Mouse (Mus musculus): ENCODE data around the gene Plppr5. TPM values are rescaled to one million over a fixed set of nuclear protein-coding genes. Genes with fewer than 3 reads are reported as not detected.

Gene Plppr5
- polyA plus RNA-seq, 1 experiment from 2014 or later = 3.1 TPM

DNA sequence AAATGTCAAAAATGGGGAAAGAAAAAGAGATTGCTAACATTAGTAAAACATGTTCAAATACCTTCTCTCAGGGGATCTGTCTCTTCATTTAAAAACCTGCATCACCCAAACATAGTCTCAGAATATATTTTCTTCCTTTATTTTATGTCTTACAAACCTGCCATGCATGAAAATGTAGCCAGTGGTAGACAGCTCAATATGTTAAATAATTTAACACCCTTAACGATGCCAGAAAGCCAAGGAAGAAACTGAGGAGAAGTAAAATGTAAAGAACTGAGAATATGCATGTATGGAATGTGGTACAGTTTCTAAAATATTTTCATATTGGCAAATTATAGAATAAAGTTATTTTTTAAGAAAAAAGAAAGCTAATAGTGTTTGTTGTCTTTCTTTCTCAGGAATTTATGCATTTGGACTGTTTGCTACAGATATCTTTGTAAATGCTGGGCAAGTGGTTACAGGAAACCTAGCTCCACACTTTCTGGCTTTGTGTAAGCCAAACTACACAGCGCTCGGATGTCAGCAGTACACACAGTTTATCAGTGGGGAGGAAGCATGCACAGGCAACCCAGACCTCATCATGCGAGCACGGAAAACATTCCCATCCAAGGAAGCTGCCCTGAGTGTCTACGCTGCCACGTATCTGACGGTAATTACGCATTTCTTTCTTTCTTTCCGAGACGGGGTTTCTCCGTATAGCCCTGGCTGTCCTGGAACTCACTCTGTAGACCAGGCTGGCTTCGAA is 50.8 kb downstream of the Plppr5 start:
- no peak for ATAC-seq (ENCODE audit: low read depth)
- WGBS = 91% methylated on average over 13 of the region's 13 CpGs

DNA sequence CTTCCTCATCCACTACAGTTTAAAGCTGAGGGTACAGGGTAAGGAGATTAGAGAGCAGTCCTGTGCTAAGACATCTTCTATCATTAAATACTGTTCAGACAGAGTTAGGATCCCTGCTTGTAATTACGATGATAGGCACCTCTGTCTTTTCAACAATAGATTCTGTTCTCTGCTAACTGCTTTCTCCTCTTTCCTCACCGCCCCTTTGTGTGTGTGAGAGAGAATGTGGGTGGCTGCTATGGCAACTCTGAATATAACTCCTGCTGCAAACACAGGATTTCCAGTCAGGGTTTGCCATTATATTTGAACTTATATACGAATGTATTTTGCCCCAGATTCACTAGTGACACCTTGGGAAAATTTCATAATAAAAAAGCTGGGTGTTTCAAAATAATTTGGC is 54.2 kb downstream of the Plppr5 start:
- no peaks in the 10 kb centered on the region for H3K4me1 ChIP-seq (replicated peaks)
- ATAC-seq (ENCODE audit: low read depth) = no peak
- 26% methylated on average over 3 of the region's 3 CpGs for WGBS
- no peaks in the 10 kb centered on the region for H3K9me3 ChIP-seq
- no peak overlapping the region for H3K4me2 ChIP-seq
- no peak overlapping the region for H3K4me3 ChIP-seq
- no peak overlapping the region for H3K9ac ChIP-seq
- no peaks in the 10 kb centered on the region for H3K36me3 ChIP-seq
- H3K27me3 ChIP-seq = no peaks in the 10 kb centered on the region
- H3K27ac ChIP-seq (replicated peaks) = no peak overlapping the region

More for the DNA sequence above, 50.8 kb downstream of the Plppr5 start:
- H3K36me3 ChIP-seq = no peaks in the 10 kb centered on the region
- no peak overlapping the region for H3K27ac ChIP-seq (replicated peaks)
- H3K9me3 ChIP-seq = no peaks in the 10 kb centered on the region
- no peak overlapping the region for H3K4me2 ChIP-seq
- no peaks in the 10 kb centered on the region for H3K4me1 ChIP-seq (replicated peaks)
- H3K9ac ChIP-seq = no peak overlapping the region
- H3K27me3 ChIP-seq = no peaks in the 10 kb centered on the region
- H3K4me3 ChIP-seq = no peak overlapping the region

DNA sequence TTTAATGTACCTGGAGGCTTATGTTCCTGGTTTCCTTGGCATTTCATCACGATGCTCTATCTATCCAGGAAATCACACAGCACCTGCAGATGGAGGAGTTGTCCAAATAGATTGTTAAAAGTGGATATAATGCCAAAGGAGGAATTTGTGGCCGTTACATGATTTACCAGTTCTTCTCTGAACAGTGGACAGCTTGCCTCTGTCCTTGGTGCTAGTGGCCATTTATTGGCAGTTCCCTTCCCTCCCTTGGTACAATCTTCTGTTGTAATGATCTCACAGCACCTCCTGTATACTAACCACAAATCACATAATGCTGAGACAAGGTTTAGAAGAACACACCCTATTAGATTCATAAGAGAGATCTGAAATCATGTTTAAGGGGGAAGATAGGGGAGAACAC is 55.7 kb downstream of the Plppr5 start:
- Histone ChIP-seq H3K9ac (no peak overlapping the region), H3K36me3 (no peaks in the 10 kb centered on the region), H3K27me3 (no peaks in the 10 kb centered on the region), H3K4me2 (no peak overlapping the region), H3K27ac (replicated peaks) (no peak overlapping the region), H3K4me3 (no peak overlapping the region), H3K4me1 (replicated peaks) (no peaks in the 10 kb centered on the region), H3K9me3 (no peaks in the 10 kb centered on the region)
- WGBS = 71% methylated on average over 2 of the region's 2 CpGs
- ATAC-seq (ENCODE audit: low read depth) = no peak

DNA sequence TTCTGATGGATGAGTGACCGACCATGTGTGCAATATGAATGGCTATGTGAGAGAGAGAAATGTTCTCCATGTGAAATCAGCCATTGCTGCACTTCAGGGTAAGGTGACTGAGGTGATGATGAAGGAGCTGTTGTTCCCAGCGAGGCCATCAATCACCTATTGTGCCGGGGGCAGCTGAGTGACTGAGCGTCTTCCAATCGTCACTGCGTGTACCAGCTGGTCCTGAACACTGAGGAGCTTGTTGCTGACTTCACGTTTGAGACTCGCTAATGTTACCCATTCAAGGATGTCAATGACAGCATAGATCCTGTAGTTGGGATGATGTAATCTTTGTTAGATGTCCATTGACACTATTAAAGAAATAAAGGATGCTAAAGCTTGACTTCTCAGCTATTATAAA is 74.0 kb downstream of the Plppr5 start:
- ATAC-seq (ENCODE audit: low read depth) = no peak
- no peaks in the 10 kb centered on the region for H3K9me3 ChIP-seq
- H3K4me3 ChIP-seq = no peak overlapping the region
- 0 out of 2 replicates have a peak, but pooled peaks cover 4% of the 10 kb centered on the region for H3K4me1 ChIP-seq (replicated peaks)
- H3K27ac ChIP-seq (replicated peaks) = no peak overlapping the region
- no peak overlapping the region for H3K4me2 ChIP-seq
- WGBS = 51% methylated on average over 8 of the region's 8 CpGs
- H3K27me3 ChIP-seq = no peaks in the 10 kb centered on the region
- no peaks in the 10 kb centered on the region for H3K36me3 ChIP-seq
- no peak overlapping the region for H3K9ac ChIP-seq

DNA sequence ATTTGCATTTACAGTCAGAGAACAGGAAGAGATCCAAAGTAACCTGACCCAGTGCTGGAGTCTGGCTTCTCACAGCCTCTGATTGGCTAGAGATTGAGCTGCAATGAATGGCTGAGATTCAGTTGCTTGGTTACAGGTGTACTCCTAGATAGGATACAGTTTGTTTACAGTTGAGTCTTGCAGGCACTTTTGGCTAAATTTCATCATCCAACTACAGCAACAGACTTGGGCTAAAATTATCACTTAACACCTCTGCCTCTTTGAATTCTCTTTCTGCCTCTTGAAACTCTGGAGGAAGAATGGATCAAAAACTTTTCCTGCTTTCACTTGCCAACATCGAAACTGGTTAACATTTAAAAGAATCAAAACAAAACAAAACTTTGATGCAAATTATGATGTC is 89.7 kb downstream of the Plppr5 start:
- no peaks in the 10 kb centered on the region for H3K9me3 ChIP-seq
- no peak for ATAC-seq (ENCODE audit: low read depth)
- no peak overlapping the region for H3K4me2 ChIP-seq
- 72% methylated on average over 1 of the region's 1 CpGs for WGBS
- H3K27ac ChIP-seq (replicated peaks) = no peak overlapping the region
- H3K36me3 ChIP-seq = no peaks in the 10 kb centered on the region
- no peaks in the 10 kb centered on the region for H3K27me3 ChIP-seq
- H3K9ac ChIP-seq = no peak overlapping the region
- H3K4me1 ChIP-seq (replicated peaks) = no peaks in the 10 kb centered on the region
- no peak overlapping the region for H3K4me3 ChIP-seq

DNA sequence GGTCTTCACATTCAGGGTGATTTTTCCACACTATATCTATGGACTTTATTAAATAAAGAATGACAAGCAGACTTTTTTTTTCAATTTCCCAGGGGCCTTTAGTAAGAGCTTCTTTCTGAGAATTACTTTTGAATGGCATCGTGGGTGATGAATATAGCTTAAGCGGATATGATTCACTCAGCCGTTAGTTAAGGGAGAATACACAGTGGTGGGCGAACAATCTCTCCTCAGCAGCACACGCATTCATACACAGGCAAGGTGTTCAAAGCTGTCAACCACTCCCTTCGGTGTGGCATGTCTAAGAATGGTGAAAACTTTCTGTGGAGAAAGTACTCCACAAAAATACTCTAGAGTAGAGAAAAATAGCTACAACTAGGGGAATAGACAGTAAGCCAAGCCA is 104.6 kb downstream of the Plppr5 start:
- no peaks in the 10 kb centered on the region for H3K4me1 ChIP-seq (replicated peaks)
- ATAC-seq (ENCODE audit: low read depth) = no peak
- no peaks in the 10 kb centered on the region for H3K27me3 ChIP-seq
- H3K27ac ChIP-seq (replicated peaks) = no peak overlapping the region
- no peaks in the 10 kb centered on the region for H3K36me3 ChIP-seq
- 91% methylated on average over 6 of the region's 6 CpGs for WGBS
- H3K9me3 ChIP-seq = no peaks in the 10 kb centered on the region
- no peak overlapping the region for H3K4me3 ChIP-seq
- no peak overlapping the region for H3K9ac ChIP-seq
- H3K4me2 ChIP-seq = no peak overlapping the region

DNA sequence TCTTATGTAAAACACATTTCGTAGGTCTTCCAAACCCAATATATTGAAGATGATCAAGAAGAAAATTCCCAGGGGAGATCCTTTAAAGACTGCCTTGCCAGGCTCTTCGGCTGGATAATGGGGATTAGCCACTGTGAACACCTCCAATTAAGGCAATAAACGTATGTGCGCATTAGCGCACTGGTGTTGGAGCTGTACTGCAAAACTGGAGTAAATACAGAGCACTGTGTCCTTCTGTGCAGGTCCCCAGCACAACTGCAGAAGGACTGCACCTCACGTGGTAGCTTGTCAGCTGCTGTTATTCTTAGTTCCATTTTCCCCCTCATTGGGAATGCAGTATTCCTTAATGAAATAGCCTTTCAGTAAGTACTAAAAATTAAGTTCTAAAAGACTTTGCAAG is 110.0 kb downstream of the Plppr5 start:
- Histone ChIP-seq H3K27me3 (no peaks in the 10 kb centered on the region), H3K9ac (no peak overlapping the region), H3K4me2 (no peak overlapping the region), H3K4me3 (no peak overlapping the region), H3K36me3 (no peaks in the 10 kb centered on the region), H3K4me1 (replicated peaks) (no peaks in the 10 kb centered on the region), H3K9me3 (no peaks in the 10 kb centered on the region), H3K27ac (replicated peaks) (no peak overlapping the region)
- ATAC-seq (ENCODE audit: low read depth) = no peak
- WGBS = 68% methylated on average over 6 of the region's 6 CpGs

DNA sequence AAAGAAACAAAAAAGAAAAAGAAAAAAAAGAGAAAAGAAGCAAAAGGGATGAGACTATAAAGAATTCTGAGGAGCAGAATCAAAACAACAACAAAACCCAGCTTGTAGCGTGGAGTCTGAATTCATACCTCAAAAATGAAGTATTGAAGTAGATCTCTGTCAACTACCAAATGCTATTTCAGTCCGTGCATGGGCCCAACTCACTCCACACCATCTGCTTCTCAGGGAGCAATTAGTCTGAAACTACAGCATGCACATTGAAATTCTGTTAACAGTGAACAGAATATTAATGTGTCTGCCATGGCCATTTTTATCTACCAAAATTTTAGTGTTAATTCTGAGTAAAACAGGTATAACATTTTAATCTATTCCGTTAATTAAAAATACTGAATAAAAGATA is 111.4 kb downstream of the Plppr5 start:
- no peaks in the 10 kb centered on the region for H3K4me1 ChIP-seq (replicated peaks)
- no peaks in the 10 kb centered on the region for H3K9me3 ChIP-seq
- no peak overlapping the region for H3K4me2 ChIP-seq
- no peak overlapping the region for H3K9ac ChIP-seq
- H3K36me3 ChIP-seq = no peaks in the 10 kb centered on the region
- no peaks in the 10 kb centered on the region for H3K27me3 ChIP-seq
- no peak overlapping the region for H3K4me3 ChIP-seq
- WGBS = 86% methylated on average over 3 of the region's 3 CpGs
- ATAC-seq (ENCODE audit: low read depth) = no peak
- no peak overlapping the region for H3K27ac ChIP-seq (replicated peaks)

DNA sequence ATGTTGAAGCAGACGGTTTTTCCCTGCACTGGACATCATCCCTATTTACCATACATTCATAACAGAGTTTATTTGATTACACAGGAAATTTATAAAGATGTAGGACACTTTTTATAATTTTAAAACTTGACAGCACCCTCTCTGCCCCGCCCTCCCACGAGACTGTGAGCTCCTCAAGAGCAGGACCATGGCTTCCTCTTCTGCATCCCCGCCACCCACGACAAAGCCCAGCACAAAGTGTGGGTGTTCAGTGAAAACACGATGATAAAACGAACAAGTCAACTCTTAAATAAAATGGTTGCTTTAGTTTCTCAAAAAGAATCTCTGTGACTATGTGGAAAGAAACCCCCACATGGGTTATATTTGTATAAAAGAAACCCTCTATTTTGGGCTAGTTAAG is 112.0 kb downstream of the Plppr5 start:
- Histone ChIP-seq H3K4me2 (no peak overlapping the region), H3K4me3 (no peak overlapping the region), H3K4me1 (replicated peaks) (no peaks in the 10 kb centered on the region), H3K9ac (no peak overlapping the region), H3K36me3 (no peaks in the 10 kb centered on the region), H3K9me3 (no peaks in the 10 kb centered on the region), H3K27ac (replicated peaks) (no peak overlapping the region), H3K27me3 (no peaks in the 10 kb centered on the region)
- WGBS = 86% methylated on average over 7 of the region's 7 CpGs
- ATAC-seq (ENCODE audit: low read depth) = no peak

DNA sequence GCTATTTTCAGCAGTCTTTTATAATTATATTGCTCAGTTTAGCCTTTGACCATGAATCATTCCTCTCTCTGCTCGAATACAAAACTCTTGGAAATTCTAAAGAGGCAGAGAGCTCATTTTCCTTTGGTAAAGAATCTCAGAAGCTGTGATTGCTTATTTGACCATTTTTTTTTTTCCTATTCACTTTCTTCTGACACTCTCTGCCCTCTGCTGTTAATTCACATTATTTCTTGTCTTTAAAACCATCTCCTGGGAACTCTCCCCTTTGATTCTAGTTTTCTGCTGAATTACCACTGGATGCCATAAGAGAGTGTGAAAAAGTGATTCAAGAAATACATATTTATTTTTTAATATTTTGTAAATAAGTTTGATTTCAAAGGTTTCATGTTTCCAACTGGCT is 120.1 kb downstream of the Plppr5 start:
- Histone ChIP-seq H3K4me2 (no peak overlapping the region), H3K9me3 (no peaks in the 10 kb centered on the region), H3K4me1 (replicated peaks) (no peaks in the 10 kb centered on the region), H3K27me3 (no peaks in the 10 kb centered on the region), H3K4me3 (no peak overlapping the region), H3K9ac (no peak overlapping the region), H3K27ac (replicated peaks) (no peak overlapping the region), H3K36me3 (no peaks in the 10 kb centered on the region)
- no peak for ATAC-seq (ENCODE audit: low read depth)
- 43% methylated on average over 1 of the region's 1 CpGs for WGBS

DNA sequence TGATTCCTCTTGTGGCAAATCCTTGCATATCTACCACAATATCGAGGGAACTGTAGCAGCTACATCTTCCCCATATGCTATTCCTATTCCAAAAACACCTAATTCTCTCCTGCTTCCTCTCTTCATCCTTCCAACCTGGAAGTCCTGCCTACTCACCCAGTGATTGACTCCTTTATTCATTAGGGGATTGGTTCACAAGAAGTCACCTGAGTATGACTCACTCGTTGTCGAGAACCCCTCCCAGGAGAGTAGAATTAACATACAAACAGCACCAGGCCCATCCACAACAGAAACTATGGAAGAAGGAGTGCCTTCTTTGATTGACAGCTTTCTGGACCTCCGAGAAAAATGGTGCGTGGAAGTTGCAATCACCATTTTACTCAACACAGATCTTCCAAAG is 121.7 kb downstream of the Plppr5 start:
- no peaks in the 10 kb centered on the region for H3K4me1 ChIP-seq (replicated peaks)
- H3K4me3 ChIP-seq = no peak overlapping the region
- no peaks in the 10 kb centered on the region for H3K36me3 ChIP-seq
- no peak overlapping the region for H3K9ac ChIP-seq
- 89% methylated on average over 5 of the region's 5 CpGs for WGBS
- H3K4me2 ChIP-seq = no peak overlapping the region
- ATAC-seq (ENCODE audit: low read depth) = no peak
- no peak overlapping the region for H3K27ac ChIP-seq (replicated peaks)
- H3K9me3 ChIP-seq = no peaks in the 10 kb centered on the region
- no peaks in the 10 kb centered on the region for H3K27me3 ChIP-seq

DNA sequence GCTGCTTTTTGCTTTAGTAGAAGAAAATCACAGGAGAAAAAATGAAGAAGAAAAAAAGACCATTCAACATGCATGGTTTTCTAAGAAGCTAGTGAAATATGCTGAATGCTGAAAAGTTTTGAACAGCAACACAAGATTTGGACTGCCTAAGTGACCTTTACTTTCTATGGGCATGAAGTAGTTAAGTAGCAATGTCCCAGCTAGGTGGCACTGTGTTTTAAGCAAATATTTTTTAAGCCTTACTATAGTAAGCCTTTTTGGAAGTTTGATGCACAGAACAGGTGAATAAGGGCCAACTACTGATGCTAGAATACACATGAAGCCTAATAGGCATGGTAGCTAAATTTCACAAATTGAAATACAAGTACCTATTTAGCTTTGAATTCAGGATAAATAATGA is 134.2 kb downstream of the Plppr5 start:
- Histone ChIP-seq H3K9ac (no peak overlapping the region), H3K27ac (replicated peaks) (no peak overlapping the region), H3K9me3 (no peaks in the 10 kb centered on the region), H3K4me1 (replicated peaks) (no peaks in the 10 kb centered on the region), H3K36me3 (no peaks in the 10 kb centered on the region), H3K4me2 (no peak overlapping the region), H3K27me3 (no peaks in the 10 kb centered on the region), H3K4me3 (no peak overlapping the region)
- no peak for ATAC-seq (ENCODE audit: low read depth)

DNA sequence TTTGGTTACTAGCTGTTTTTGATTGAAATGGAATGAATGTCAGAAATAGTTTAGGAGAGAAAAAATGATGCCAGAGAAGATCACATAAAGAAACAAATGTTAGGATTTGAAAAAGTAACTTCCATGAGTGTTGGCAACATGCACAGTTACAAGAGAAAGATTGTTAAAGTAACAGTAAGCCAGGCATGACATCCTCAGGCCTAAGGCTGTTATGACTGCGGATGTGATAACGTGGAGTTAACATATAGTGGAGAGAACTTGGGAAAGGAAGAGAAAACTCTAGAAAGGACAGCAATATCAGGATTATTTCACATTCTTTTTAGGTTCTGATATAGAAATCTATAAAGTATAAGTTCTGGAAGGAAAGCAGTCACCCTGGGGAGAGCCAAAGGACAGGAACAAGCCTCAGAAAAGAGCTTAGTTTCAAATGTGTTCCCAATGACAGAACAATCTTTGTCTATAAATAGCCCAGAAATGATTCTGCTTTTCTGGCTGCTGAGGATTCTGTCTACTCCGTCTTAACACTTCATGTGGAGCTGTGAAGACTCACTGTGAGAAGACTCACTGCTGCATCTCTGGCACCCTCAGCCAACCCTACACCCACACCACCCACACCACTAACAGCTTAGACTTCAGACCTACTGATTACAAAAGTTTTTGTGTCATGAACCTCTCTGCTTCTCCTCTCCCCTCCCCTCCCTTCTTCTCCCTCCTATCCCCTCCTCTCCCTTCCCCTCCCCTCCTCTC is 142.1 kb downstream of the Plppr5 start:
- H3K36me3 ChIP-seq = no peaks in the 10 kb centered on the region
- no peaks in the 10 kb centered on the region for H3K4me1 ChIP-seq (replicated peaks)
- H3K27ac ChIP-seq (replicated peaks) = no peak overlapping the region
- no peak overlapping the region for H3K9ac ChIP-seq
- H3K4me2 ChIP-seq = no peak overlapping the region
- no peak overlapping the region for H3K4me3 ChIP-seq
- no peaks in the 10 kb centered on the region for H3K27me3 ChIP-seq
- no peak for ATAC-seq (ENCODE audit: low read depth)
- no peaks in the 10 kb centered on the region for H3K9me3 ChIP-seq
- WGBS = 85% methylated on average over 3 of the region's 3 CpGs
